Mouse (Mus musculus) neutrophil, adult 5-6 weeks (primary cell): Measurements from ENCODE around the gene Tmem185a. TPM values are rescaled to one million over a fixed set of nuclear protein-coding genes. Genes with fewer than 3 reads are reported as not detected.
"Not testable (repeated sequence)": the region's sequence is repeated elsewhere in the genome, so short reads cannot be mapped to it uniquely, and the experiment has no call there.

ENCODE experiments used
- ATAC-seq: fragments of 151-379, 151-347 bp; 2 replicates; pipeline ENCODE4 v1.8.0; 2017; ENCODE audit warnings: mild to moderate bottlenecking, moderate TSS enrichment; ENCODE audit not compliant: insufficient number of reproducible peaks, poor library complexity, low FRiP score, severe bottlenecking; ENCODE audit errors: extremely low read depth
- total RNA-seq: library from RNA; stranded (forward); fragments of 200-1000 nt; gene quantifications from 2 replicates; pipeline ENCODE4 v1.2.3, GENCODE M21; 2017

Gene Tmem185a
- 7.5 and 8.8 TPM in 2 replicates for total RNA-seq

DNA sequence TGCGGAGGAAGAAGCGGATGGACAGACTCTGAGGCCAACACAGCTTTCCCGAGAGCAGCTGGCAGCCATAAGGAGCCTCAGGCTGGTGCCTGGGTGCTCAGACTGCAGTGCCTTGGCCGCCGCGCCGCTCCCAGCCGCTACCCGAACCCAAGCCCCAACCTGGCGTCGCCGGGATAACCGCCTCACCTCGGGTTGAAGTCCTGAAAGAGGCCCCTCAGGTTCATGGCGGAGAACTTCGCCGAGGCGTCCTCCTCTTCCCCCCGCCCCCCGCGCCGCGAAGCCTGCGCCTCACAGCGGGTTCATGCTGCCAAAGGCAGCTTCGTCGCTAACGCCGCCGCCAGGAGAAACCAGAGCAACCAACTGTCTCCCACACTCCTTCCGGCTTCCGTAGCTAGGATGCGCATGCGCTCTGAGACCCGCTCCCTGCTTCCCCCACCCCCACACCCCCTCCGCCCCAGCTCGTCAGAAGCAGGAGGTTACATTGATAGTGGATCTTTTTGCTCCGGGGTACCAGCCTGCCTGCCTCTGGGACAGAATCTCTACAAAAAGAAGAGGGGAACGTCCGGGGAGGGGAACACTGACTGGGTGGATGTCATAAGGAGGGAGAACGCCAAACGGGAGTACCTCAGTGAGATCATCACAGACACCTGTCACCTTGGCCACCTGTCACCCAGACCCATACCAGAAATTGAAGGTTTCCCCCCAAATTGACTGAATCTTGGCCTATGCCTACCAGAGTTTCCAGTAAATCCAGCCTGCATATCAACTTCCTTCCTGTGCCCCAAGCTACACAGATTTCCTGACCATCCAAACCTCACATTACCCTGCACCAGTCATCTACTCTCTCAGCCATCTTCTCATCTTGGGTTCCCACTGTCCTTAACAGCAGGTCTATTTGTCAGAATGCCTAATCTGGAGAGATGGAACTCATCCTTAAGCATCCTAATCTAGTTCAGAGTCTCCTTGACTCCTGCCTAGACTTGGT, at the start of gene Tmem185a:
Gene Tmem185a, minus strand, starts transcription at position 389 of the 985 bp plus-strand sequence.
- peak; percentile 70; the same call in 1 of the 2 replicates for ATAC-seq

DNA sequence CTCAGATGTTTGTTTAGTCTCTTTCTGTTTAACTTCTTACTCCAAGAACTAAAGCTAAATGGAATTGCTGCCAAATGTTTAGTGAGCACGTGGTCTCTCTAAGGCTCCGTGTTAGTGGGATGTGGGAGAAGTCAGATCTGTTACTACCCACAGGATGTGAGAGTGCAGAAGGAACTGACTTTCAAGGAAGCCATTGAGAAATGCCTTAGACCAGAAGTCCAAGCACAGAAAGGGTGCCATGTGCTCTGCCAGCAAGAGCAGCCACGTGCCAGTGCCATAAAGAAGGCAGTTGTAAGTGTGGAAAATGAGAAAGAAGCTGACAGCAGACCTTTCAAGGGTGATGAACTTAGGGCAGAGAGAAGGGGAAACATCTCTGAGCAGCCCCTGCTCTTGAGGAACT, 37.4 kb upstream of the Tmem185a start:
- not testable (repeated sequence) for ATAC-seq

DNA sequence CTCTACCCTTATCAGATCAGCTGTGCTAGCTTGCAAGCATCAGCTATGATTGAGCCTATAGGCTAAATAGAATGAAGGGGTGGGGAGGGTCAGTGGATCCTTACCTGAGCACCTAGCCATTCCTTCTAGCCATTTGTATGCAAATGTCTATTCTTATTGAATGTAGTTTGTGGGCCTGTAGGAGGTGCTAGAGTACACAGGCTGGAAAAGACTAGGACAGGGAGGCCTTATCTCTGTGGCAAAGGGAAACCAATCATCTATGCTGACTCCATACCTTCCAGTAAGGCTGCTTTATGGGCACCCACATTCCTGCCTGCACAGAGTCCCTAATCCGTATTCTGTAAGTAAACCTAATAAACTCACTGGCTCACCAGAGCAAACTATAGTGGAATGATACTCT, 10.3 kb upstream of the Tmem185a start:
- ATAC-seq = not testable (repeated sequence)

DNA sequence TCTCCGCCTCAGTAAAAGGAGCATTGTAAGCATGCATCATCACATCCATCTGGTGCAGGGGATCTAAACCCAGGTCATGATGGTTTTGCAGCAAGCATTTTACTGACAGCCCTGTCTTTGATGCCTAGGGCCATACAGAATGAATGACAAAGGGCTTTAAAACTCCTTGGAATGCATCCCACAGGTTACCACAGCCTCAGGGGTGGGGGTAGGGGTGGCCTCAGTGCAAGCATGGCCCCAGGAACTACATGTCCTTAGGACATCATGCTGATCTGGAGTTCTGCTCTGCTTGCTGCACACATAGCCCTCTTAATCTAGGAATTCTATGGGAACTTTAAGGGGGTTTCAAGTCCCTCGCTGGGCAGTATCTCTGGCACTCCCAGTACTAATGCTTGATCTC, 5.2 kb upstream of the Tmem185a start:
- no peak for ATAC-seq

DNA sequence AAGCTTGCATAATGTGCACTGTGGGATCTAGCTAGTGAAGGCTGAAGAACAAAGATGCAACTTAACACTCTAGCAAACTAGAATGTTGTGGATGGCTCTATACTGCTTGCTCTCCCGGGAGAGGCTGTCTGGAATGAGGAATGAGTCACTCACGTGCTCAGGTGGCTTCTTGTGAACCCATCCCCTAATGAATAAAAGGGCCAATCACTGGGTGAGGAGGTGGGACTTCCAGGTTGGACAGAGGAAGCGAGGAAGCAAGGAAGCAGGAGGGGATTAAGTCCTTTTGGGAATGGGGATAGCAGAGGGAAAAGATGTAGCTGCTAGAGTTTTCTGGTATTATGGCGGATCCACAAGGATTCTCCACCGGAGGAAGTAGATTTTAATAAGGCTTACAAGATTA, 1.7 kb upstream of the Tmem185a start:
- no peak for ATAC-seq

DNA sequence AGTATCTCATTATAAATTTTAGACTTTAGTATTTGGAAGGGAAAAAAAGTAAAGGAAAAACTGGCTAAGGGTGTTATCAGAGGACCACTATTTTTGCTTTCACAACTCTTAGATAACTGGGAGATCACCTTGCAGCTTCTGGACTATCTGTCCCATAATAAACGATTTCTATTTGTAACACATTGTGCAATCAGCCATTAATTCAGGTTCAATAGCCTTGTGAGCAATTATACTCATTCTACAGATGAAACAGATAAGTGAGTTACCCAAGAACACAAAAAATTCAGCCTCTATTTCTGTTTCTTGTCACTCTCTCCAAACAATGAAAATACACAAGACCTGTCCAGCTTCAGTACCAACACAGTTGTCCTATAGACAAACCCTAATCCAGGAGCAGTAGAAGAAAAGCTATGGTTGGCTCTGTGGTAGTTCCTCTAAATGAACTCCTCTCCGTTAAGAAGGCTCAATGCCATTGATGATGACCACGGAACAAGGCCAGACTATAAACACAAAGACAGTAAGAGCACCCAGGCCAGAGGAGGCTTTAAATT, 1.7 kb downstream of the Tmem185a start:
- no peak for ATAC-seq

DNA sequence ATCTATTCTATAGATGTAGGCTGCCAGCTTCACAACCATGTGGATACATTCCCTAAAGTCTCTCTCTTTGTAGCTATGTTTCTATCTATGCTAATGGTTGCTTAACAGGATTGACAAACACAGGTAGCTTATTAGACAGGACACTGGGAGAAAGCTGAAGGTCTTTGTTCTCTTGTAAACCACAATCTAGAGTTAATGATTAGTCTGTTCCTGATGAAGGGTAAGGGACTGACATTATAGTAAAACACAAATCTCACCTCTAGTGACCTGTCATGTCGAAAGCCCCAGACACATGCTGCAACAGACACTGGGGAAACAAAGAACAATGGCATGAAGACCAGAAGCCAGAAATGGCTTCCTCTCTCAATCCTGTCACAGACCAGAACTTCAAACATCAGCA, 10.1 kb downstream of the Tmem185a start:
- ATAC-seq = no peak

DNA sequence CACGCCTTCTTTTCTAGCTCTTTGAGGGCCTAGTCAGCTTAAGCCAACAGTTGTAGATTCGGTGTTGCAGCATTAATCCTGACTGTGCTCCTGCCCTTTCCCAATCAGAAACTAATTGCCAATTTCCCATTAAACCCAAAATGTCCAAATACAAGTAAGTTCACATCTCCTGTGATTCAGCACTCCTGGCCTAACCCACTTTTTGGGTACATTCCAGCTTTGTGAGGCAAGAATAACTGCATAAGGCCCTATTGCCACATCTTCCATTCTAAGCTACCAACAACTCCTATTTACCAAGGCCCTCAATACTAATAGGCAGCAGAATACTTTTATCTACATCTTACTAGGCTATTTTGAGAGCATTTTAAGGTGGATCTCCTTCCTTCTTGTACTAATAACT, 11.5 kb downstream of the Tmem185a start:
- ATAC-seq = no peak

DNA sequence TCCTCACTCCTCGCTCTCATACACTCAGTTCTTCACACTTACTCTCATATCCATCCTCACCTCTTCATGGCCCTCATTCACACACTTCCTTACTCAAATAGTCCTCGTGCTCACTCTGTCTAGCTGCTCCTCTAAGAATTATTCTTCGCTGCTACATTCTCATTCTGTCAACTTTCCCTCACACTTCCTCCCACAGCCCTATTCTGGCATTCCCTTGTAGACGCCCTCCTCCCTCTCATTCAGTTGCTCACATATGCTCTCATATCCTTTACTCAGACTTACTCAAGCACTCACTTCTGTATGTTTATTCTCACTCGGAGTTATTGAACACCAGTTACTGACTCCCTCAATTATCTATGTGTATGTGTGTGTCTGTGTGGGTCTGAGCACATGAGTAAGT, 13.4 kb downstream of the Tmem185a start:
- ATAC-seq = no peak

DNA sequence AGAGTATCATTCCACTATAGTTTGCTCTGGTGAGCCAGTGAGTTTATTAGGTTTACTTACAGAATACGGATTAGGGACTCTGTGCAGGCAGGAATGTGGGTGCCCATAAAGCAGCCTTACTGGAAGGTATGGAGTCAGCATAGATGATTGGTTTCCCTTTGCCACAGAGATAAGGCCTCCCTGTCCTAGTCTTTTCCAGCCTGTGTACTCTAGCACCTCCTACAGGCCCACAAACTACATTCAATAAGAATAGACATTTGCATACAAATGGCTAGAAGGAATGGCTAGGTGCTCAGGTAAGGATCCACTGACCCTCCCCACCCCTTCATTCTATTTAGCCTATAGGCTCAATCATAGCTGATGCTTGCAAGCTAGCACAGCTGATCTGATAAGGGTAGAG, 24.6 kb downstream of the Tmem185a start:
- not testable (repeated sequence) for ATAC-seq

DNA sequence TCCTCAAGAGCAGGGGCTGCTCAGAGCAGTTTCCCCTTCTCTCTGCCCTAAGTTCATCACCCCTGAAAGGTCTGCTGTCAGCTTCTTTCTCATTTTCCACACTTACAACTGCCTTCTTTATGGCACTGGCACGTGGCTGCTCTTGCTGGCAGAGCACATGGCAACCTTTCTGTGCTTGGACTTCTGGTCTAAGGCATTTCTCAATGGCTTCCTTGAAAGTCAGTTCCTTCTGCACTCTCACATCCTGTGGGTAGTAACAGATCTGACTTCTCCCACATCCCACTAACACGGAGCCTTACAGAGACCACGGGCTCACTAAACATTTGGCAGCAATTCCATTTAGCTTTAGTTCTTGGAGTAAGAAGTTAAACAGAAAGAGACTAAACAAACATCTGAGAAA, 51.5 kb downstream of the Tmem185a start:
- ATAC-seq = not testable (repeated sequence)

Other genes starting within 250 kb of the Tmem185a start
- 13.4 and 14.0 TPM in 2 replicates for gene Ids, start 112.1 kb downstream of the Tmem185a start, total RNA-seq
- 16.9 and 17.6 TPM in 2 replicates for gene 1110012L19Rik, start 91.3 kb downstream of the Tmem185a start, total RNA-seq